Mouse (Mus musculus): Measurements from ENCODE around the gene Bloc1s5. TPM values are rescaled to one million over a fixed set of nuclear protein-coding genes. Genes with fewer than 3 reads are reported as not detected.
"Not testable (repeated sequence)": the region's sequence is repeated elsewhere in the genome, so short reads cannot be mapped to it uniquely, and the experiment has no call there.

The Bloc1s5 gene
- polyA plus RNA-seq, 1 experiment from 2014 or later, result 12.5 TPM

DNA sequence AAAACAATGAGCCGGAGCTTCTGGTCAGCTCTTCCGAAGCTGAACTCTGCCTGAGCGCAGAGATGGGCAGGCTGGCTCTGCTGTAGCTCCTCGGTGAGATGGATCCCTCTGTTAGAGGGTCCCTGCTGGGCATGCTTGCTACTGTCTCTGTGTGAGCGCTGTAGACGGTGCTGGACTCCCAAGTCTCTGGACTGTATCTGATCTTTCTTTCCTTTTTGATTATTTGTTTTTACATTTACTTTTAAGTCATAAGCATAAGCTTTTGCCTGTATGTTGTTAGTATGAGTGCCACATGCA lies 8.7 kb downstream of the Bloc1s5 start:
- H3K27me3 ChIP-seq (ENCODE audit: control insufficient read depth, insufficient read depth, low read length), result no peaks in the 10 kb centered on the region
- ATAC-seq (ENCODE audit: low FRiP score, low TSS enrichment) (no peak), DNase-seq (ENCODE audit: low spot score) (no peak)
- peak overlapping the region; percentile 14; the same call in 1 of the 2 replicates for H3K9ac ChIP-seq (ENCODE audit: low read length)
- no peak for TF ChIP-seq CTCF (IDR thresholded peaks at IDR 0.05; ENCODE audit: low read depth)
- H3K4me1 ChIP-seq (replicated peaks; ENCODE audit: control insufficient read depth, insufficient read depth), result no peaks in the 10 kb centered on the region
- no peak overlapping the region for H3K4me3 ChIP-seq (ENCODE audit: low read depth, low read length)
- no peak overlapping the region for H3K4me2 ChIP-seq (replicated peaks; ENCODE audit: low read depth)
- 33% methylated on average over 6 of the region's 6 CpGs for WGBS
- no peaks in the 10 kb centered on the region for H3K36me3 ChIP-seq (ENCODE audit: control insufficient read depth, insufficient read depth, low read length)
- no peaks in the 10 kb centered on the region for H3K9me3 ChIP-seq (ENCODE audit: control insufficient read depth, low read length)
- H3K27ac ChIP-seq (replicated peaks), result no peak overlapping the region

DNA sequence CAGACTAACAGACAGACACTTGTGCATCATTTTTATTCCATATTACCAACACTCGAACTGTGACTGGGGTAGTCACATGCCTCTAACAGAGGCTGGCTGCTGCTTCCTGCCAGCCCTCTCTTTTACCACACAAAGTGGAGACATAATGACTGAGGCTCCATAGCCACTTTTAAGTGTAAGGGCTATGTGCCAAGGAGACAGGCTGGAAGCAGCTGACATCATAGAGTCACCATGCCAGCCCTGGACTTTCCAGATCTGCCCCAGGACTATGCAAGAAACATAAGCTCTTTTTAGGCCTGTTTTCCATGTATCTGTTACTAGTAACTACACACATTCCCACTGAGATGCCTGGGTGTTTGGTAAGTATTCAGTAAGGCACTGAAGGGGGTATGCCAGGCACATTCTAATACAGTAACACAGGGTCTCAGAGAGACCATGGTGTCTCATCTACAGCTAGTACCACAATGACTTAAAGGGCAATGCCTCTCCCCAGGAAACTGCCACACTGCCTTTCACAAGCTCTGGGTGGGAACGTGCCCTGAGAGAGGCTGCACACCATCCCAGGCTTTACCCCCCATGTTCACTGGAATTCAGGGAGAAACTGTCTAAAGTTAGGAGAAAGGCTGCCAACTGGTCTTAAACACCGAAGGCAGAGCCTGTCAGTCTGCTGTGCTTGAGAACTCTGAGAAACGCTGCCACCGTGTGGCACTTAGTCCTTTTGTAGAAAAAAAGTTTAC lies 9.2 kb downstream of the Bloc1s5 start:
- no peak for DNase-seq (ENCODE audit: low spot score)
- Histone ChIP-seq H3K4me3 (ENCODE audit: low read depth, low read length) (no peak overlapping the region), H3K27ac (replicated peaks) (no peak overlapping the region), H3K9ac (ENCODE audit: low read length) (peak overlapping the region; percentile 14; the same call in 1 of the 2 replicates), H3K4me2 (replicated peaks; ENCODE audit: low read depth) (no peak overlapping the region), H3K9me3 (ENCODE audit: control insufficient read depth, low read length) (no peaks in the 10 kb centered on the region), H3K36me3 (ENCODE audit: control insufficient read depth, insufficient read depth, low read length) (no peaks in the 10 kb centered on the region), H3K4me1 (replicated peaks; ENCODE audit: control insufficient read depth, insufficient read depth) (no peaks in the 10 kb centered on the region), H3K27me3 (ENCODE audit: control insufficient read depth, insufficient read depth, low read length) (no peaks in the 10 kb centered on the region)
- no peak for ATAC-seq (ENCODE audit: low FRiP score, low TSS enrichment)
- TF ChIP-seq CTCF (IDR thresholded peaks at IDR 0.05; ENCODE audit: low read depth), result peak; percentile 66
- no peak for TF ChIP-seq EP300 (optimal IDR thresholded peaks at IDR 0.05)
- 20% methylated on average over 5 of the region's 5 CpGs for WGBS

DNA sequence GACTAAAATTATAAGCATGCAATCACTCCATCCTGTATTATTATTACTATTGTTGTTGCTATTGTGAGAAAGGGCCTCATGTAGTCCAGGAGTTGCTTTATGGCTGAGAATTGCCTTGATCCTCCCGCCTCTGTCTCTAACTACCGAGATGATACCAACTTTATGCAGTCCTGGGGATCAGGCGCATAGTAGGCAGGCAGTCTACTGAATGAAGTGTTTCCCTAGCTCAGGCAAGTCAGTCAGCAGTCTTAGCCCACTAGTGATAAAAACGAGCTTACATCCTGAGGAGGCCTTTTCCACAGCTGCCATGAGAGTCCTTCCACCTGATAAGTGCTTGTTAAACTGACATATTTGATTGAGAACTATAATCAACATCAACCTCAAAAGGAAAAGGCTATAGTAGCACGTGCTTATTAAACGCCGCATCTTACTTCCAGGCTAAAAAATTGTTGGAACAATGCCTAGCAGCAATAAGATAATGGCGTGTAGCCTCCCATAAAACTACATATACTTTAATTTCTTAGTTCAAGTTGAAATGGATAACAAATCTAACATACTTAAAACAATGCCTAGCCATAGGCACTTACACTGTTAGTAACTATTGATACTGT lies 10.5 kb downstream of the Bloc1s5 start:
- Histone ChIP-seq H3K4me2 (replicated peaks; ENCODE audit: low read depth) (no peak overlapping the region), H3K9me3 (ENCODE audit: control insufficient read depth, low read length) (no peaks in the 10 kb centered on the region), H3K4me1 (replicated peaks; ENCODE audit: control insufficient read depth, insufficient read depth) (no peaks in the 10 kb centered on the region), H3K27ac (replicated peaks) (no peak overlapping the region), H3K36me3 (ENCODE audit: control insufficient read depth, insufficient read depth, low read length) (no peaks in the 10 kb centered on the region), H3K9ac (ENCODE audit: low read length) (no peak overlapping the region), H3K27me3 (ENCODE audit: control insufficient read depth, insufficient read depth, low read length) (no peaks in the 10 kb centered on the region), H3K4me3 (ENCODE audit: low read depth, low read length) (no peak overlapping the region)
- ATAC-seq (ENCODE audit: low FRiP score, low TSS enrichment) (no peak), DNase-seq (ENCODE audit: low spot score) (no peak)
- WGBS, result 89% methylated on average over 8 of the region's 8 CpGs
- TF ChIP-seq CTCF (IDR thresholded peaks at IDR 0.05; ENCODE audit: low read depth) (no peak), EP300 (optimal IDR thresholded peaks at IDR 0.05) (no peak)

DNA sequence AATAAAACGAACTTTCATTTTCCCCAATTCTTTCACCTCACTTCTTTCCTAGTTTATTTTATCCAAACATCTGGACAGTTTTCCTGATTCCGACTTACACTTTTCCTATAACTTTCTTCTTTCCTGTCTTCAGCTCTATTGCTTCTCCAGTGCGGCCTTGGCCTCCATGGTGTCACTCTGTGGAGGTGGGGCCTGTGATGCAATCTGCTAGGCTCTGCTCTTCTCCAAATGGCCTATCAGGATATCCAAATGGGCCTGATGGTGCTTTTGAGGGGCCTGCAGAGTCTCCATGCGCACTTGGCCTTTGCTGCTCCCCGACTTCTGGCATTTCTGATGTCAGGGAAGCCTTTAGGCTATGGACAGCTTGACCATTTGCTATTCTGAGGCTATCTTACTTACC lies 11.6 kb downstream of the Bloc1s5 start:
- no peaks in the 10 kb centered on the region for H3K9me3 ChIP-seq (ENCODE audit: control insufficient read depth, low read length)
- no peaks in the 10 kb centered on the region; the same call in 1 of the 2 replicates for H3K36me3 ChIP-seq (ENCODE audit: control insufficient read depth, insufficient read depth, low read length)
- WGBS, result 94% methylated on average over 5 of the region's 5 CpGs
- no peak overlapping the region for H3K27ac ChIP-seq (replicated peaks)
- no peak for TF ChIP-seq CTCF (IDR thresholded peaks at IDR 0.05; ENCODE audit: low read depth)
- TF ChIP-seq EP300 (optimal IDR thresholded peaks at IDR 0.05), result no peak
- no peak overlapping the region for H3K9ac ChIP-seq (ENCODE audit: low read length)
- H3K4me1 ChIP-seq (replicated peaks; ENCODE audit: control insufficient read depth, insufficient read depth), result no peaks in the 10 kb centered on the region
- no peaks in the 10 kb centered on the region for H3K27me3 ChIP-seq (ENCODE audit: control insufficient read depth, insufficient read depth, low read length)
- H3K4me3 ChIP-seq (ENCODE audit: low read depth, low read length), result no peak overlapping the region
- no peak for ATAC-seq (ENCODE audit: low FRiP score, low TSS enrichment)
- H3K4me2 ChIP-seq (replicated peaks; ENCODE audit: low read depth), result no peak overlapping the region
- DNase-seq (ENCODE audit: low spot score), result no peak

DNA sequence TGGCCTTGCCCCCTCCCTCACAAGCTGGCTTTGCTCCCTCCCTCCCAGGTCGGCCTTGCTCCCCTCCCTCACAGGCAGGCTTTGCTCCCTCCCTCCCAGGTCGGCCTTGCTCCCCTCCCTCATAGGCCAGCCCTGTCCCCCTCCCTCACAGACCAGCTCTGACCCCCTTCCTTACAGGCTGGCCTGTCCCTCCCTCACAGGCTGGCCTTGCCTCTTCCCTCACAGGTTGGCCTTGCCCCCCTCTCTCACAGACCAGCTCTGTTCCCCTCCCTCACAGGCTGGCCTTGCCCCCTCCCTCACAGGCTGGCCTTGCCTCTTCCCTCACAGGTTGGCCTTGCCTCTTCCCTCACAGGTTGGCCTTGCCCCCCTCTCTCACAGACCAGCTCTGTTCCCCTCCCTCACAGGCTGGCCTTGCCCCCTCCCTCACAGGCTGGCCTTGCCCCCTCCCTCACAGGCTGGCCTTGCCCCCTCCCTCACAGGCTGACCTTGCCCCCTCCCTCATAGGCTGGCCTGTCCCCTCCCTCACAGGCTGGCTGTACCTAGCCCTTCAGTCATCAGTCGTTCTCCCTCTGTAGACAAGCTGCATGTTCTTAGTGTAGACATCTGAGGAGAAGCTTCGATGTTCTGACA lies 16.8 kb downstream of the Bloc1s5 start:
- WGBS, result 76% methylated on average over 4 of the region's 4 CpGs
- H3K27ac ChIP-seq (replicated peaks); H3K4me1 ChIP-seq (replicated peaks; ENCODE audit: control insufficient read depth, insufficient read depth); H3K27me3 ChIP-seq (ENCODE audit: control insufficient read depth, insufficient read depth, low read length); H3K4me2 ChIP-seq (replicated peaks; ENCODE audit: low read depth); H3K36me3 ChIP-seq (ENCODE audit: control insufficient read depth, insufficient read depth, low read length); H3K9me3 ChIP-seq (ENCODE audit: control insufficient read depth, low read length); DNase-seq (ENCODE audit: low spot score); H3K4me3 ChIP-seq (ENCODE audit: low read depth, low read length); H3K9ac ChIP-seq (ENCODE audit: low read length); ATAC-seq (ENCODE audit: low FRiP score, low TSS enrichment): not testable (repeated sequence)

DNA sequence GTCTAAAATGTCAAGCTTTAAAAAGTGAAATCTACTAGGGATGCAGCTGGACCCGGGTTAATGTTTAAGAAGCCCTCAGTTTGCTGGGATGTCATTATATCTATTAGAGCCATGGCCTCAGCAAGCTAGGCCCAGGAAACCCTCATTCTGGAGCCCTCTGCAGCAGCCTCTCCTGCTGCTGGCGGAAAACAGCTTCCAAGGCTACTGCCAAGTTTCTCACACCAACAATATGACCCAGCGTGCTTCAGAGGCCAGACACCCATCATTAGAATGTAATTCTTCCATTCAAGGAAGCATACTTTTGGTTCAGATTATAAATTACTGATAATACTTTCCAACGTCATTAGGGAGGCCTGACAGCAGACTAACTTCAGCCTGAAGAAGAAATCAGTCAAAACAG lies 18.0 kb downstream of the Bloc1s5 start:
- Histone ChIP-seq H3K36me3 (ENCODE audit: control insufficient read depth, insufficient read depth, low read length) (no peaks in the 10 kb centered on the region; the same call in 1 of the 2 replicates), H3K9me3 (ENCODE audit: control insufficient read depth, low read length) (no peaks in the 10 kb centered on the region), H3K4me2 (replicated peaks; ENCODE audit: low read depth) (no peak overlapping the region), H3K27ac (replicated peaks) (no peak overlapping the region), H3K27me3 (ENCODE audit: control insufficient read depth, insufficient read depth, low read length) (no peaks in the 10 kb centered on the region), H3K9ac (ENCODE audit: low read length) (no peak overlapping the region), H3K4me3 (ENCODE audit: low read depth, low read length) (no peak overlapping the region), H3K4me1 (replicated peaks; ENCODE audit: control insufficient read depth, insufficient read depth) (no peaks in the 10 kb centered on the region)
- ATAC-seq (ENCODE audit: low FRiP score, low TSS enrichment) (no peak), DNase-seq (ENCODE audit: low spot score) (no peak)
- TF ChIP-seq EP300 (optimal IDR thresholded peaks at IDR 0.05), result no peak
- TF ChIP-seq CTCF (IDR thresholded peaks at IDR 0.05; ENCODE audit: low read depth), result no peak
- WGBS, result 66% methylated on average over 4 of the region's 4 CpGs

All from stomach, postnatal 0 days (tissue).